22 mouse cellular contexts compared by ENCODE assay signal in the genomic region with DNA sequence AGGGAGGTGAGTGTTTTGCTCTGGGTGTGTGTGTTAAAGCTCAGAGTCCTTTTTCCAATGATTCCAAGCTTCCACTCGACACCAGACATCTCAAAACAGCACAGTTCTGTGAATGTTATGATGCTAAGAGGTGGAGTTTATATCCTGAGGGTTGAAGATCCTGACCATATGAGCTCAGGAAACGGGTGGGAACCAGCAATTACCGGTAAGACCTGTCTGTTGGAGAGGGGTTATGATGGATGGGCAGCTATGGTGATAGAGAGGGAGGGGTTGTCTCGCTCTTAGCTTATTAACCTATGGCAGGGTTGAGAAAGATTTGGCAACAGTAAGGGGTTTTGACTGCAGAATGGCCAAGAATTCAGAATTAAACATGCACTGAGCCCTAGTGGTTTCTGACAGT. TPM values are rescaled to one million over a fixed set of nuclear protein-coding genes. Genes with fewer than 3 reads are reported as not detected.
A peak's percentile ranks its signal among the peaks of the same experiment; 100 is the strongest.
DNase-seq lines count a peak whose midpoint lies in the region; ATAC-seq and TF ChIP-seq lines count a peak whose summit lies in the region.
"Had no signal": no experiment of that assay in that cellular context is flagged by ENCODE, and none has a peak within 500 bp of the region (broad histone marks: within the 10 kb centered on the region; RNA-seq: fewer than 3 reads in every experiment).

No protein-coding gene starts in this region.

- TF ChIP-seq CTCF in gastrocnemius, adult 2 months (IDR thresholded peaks at IDR 0.05), result no peak
- TF ChIP-seq CTCF in stomach, postnatal 0 days (IDR thresholded peaks at IDR 0.05; ENCODE audit: low read depth), result no peak

- H3K4me1 ChIP-seq in kidney, embryonic 15.5 days, result no peaks in the 10 kb centered on the region
- no peaks in the 10 kb centered on the region for H3K4me1 ChIP-seq in stomach, postnatal 0 days (replicated peaks; ENCODE audit: control insufficient read depth, insufficient read depth)
- H3K4me1 ChIP-seq: embryonic facial prominence, embryonic 12.5 days; forebrain, embryonic 15.5 days; hindbrain, embryonic 10.5 days had no signal

- H3K9me3 ChIP-seq in kidney, embryonic 15.5 days (replicated peaks), result no peaks in the 10 kb centered on the region
- H3K9me3 ChIP-seq in stomach, postnatal 0 days (ENCODE audit: control insufficient read depth, low read length), result no peaks in the 10 kb centered on the region
- H3K9me3 ChIP-seq: embryonic facial prominence, embryonic 12.5 days; forebrain, embryonic 15.5 days; heart, embryonic 12.5 days; hindbrain, embryonic 10.5 days had no signal

- no peak for TF ChIP-seq EP300 in stomach, postnatal 0 days (optimal IDR thresholded peaks at IDR 0.05)

- no peak overlapping the region for H3K9ac ChIP-seq in kidney, embryonic 15.5 days
- H3K9ac ChIP-seq in stomach, postnatal 0 days (ENCODE audit: low read length), result no peak overlapping the region
- H3K9ac ChIP-seq: embryonic facial prominence, embryonic 12.5 days; forebrain, embryonic 15.5 days; heart, embryonic 12.5 days; hindbrain, embryonic 14.5 days had no signal

- DNase-seq in gastrocnemius, adult 2 months, result no peak
- no peak for DNase-seq in gastrocnemius, adult 8-10 months (ENCODE audit: low spot score in 2 of 2)
- no peak for DNase-seq in kidney, adult 18-20 months
- no peak for DNase-seq in stomach, postnatal 0 days (ENCODE audit: low spot score)
- DNase-seq in frontal cortex, postnatal 14 days (ENCODE audit: low spot score in 2 of 2), result no peak
- DNase-seq: adrenal gland, adult 8-10 months; adrenal gland, postnatal 36 days; B cell, adult 2 months; cerebellum, adult 11 months; cerebellum, adult 8-10 months; cerebellum, postnatal 14 days; gastrocnemius, postnatal 25 days; heart, postnatal 14 days had no signal

- no peaks in the 10 kb centered on the region for H3K27me3 ChIP-seq in kidney, embryonic 15.5 days
- H3K27me3 ChIP-seq in stomach, postnatal 0 days (ENCODE audit: control insufficient read depth, insufficient read depth, low read length), result no peaks in the 10 kb centered on the region
- H3K27me3 ChIP-seq: embryonic facial prominence, embryonic 12.5 days; forebrain, embryonic 15.5 days; heart, embryonic 12.5 days had no signal

- no peak overlapping the region for H3K4me3 ChIP-seq in gastrocnemius, adult 2 months
- no peak overlapping the region for H3K4me3 ChIP-seq in kidney, embryonic 15.5 days (replicated peaks)
- H3K4me3 ChIP-seq in stomach, postnatal 0 days (ENCODE audit: low read depth, low read length), result no peak overlapping the region
- H3K4me3 ChIP-seq: embryonic facial prominence, embryonic 12.5 days; forebrain, embryonic 15.5 days; heart, embryonic 12.5 days; hindbrain, embryonic 10.5 days had no signal

- WGBS in kidney, embryonic 15.5 days, result 56% methylated on average over 4 of the region's 4 CpGs
- WGBS in stomach, postnatal 0 days, result 22% methylated on average over 4 of the region's 4 CpGs

- 0 out of 2 replicates have a peak, but pooled peaks have one; percentile 43 for ATAC-seq in kidney, embryonic 15.5 days (replicated peaks; ENCODE audit: low FRiP score)
- ATAC-seq in common myeloid progenitor, adult 5-6 weeks (replicated peaks; ENCODE audit: low read depth, poor library complexity, severe bottlenecking), result 0 out of 2 replicates have a peak, but pooled peaks have one; percentile 11
- 0 out of 2 replicates have a peak, but pooled peaks have one; percentile 12 for ATAC-seq in stomach, postnatal 0 days (ENCODE audit: low FRiP score, low TSS enrichment)
- ATAC-seq: CD4-positive, CD25-positive, alpha-beta regulatory T cell, adult 4 months; forebrain, embryonic 15.5 days had no signal

- H3K36me3 ChIP-seq in kidney, embryonic 15.5 days, result no peaks in the 10 kb centered on the region; the same call in 1 of the 2 replicates
- no peaks in the 10 kb centered on the region for H3K36me3 ChIP-seq in stomach, postnatal 0 days (ENCODE audit: control insufficient read depth, insufficient read depth, low read length)
- H3K36me3 ChIP-seq: embryonic facial prominence, embryonic 12.5 days; forebrain, embryonic 15.5 days; G1E; heart, embryonic 12.5 days; hindbrain, embryonic 10.5 days had no signal

- H3K4me2 ChIP-seq in kidney, embryonic 15.5 days, result no peak overlapping the region
- no peak overlapping the region for H3K4me2 ChIP-seq in stomach, postnatal 0 days (replicated peaks; ENCODE audit: low read depth)
- H3K4me2 ChIP-seq: embryonic facial prominence, embryonic 12.5 days; forebrain, embryonic 15.5 days; heart, embryonic 12.5 days; hindbrain, embryonic 14.5 days had no signal

- intact Hi-C loops in gastrocnemius, adult 2 months (cut with DNase I), result no loop called here

- H3K27ac ChIP-seq in gastrocnemius, adult 2 months, result peak overlapping the region; percentile 20; the same call in 1 of the 2 replicates
- no peak overlapping the region for H3K27ac ChIP-seq in kidney, embryonic 15.5 days
- H3K27ac ChIP-seq in stomach, postnatal 0 days (replicated peaks), result no peak overlapping the region
- H3K27ac ChIP-seq: embryonic facial prominence, embryonic 12.5 days; forebrain, embryonic 15.5 days; hindbrain, embryonic 10.5 days; hindbrain, embryonic 14.5 days had no signal

RNA-seq across cellular contexts. Expression of gene Arhgap18, which starts 58.1 kb away (rescaled TPM):
- total RNA-seq in gastrocnemius, adult 2 months (2021), result 1 to 10 TPM; 3.1 to 4.1 TPM
- 1 to 10 TPM; 2.6 to 4.2 (median 3.3) TPM for total RNA-seq in gastrocnemius, adult 8-10 months (2022)
- polyA plus RNA-seq in kidney, embryonic 15.5 days (2015; fragmentation: Nextera tagmentation; extraction: Ambion mirVana), result 41.0 and 45.0 TPM in 2 replicates
- 68.5 and 75.5 TPM in 2 replicates for total RNA-seq in common myeloid progenitor, adult 5-6 weeks (2017)
- polyA plus RNA-seq in stomach, postnatal 0 days (2015; fragmentation: Nextera tagmentation; extraction: Ambion mirVana), result 15.1 and 16.1 TPM in 2 replicates

Comparison
In these comparisons a context has a peak if more than half of its experiments do, and no peak if none do; other contexts are left out.
1. RNA of gene Arhgap18, which starts 58.1 kb away (total RNA-seq): 68.5 to 75.5 TPM in common myeloid progenitor, adult 5-6 weeks; 3.1 to 4.1 TPM in gastrocnemius, adult 2 months and 2.6 to 4.2 TPM in gastrocnemius, adult 8-10 months; every median in the first group is over 10 times any median in the second.
2. Peak in every context shown above with its lines, with median percentiles within 50 percentile points of each other: ATAC-seq.